Mouse (Mus musculus) cerebellum, adult 18-20 months (tissue): ENCODE data around the gene Adat3.

Source experiments
- DNase-seq, 2 experiments: peaks; one replicate each; pipeline ENCODE4 v3.0.0; 2021

Gene Adat3

GRCm38 (mm10) chr10:80602698-80603325 is at the start of gene Adat3, which contains the start of gene Scamp4:
Gene Adat3 (plus strand): TSS chr10:80602880.
Gene Scamp4 (plus strand): TSS chr10:80602872.
- peak; percentile 94 to 96 for DNase-seq

- DNase-seq = no peak
Observed at GRCm38 (mm10) chr10:80553575-80553974, 49.1 kb upstream of the Adat3 start.

- DNase-seq = no peak
Observed at GRCm38 (mm10) chr10:80553997-80554396, 48.7 kb upstream of the Adat3 start.

GRCm38 (mm10) chr10:80557346-80557965 is 45.2 kb upstream of the Adat3 start:
- peak; percentile 77 to 84 for DNase-seq

GRCm38 (mm10) chr10:80559431-80559830 is 43.2 kb upstream of the Adat3 start:
- no peak for DNase-seq

GRCm38 (mm10) chr10:80560621-80561020 is 42.1 kb upstream of the Adat3 start:
- no peak for DNase-seq

- DNase-seq = peak; percentile 94
Observed at GRCm38 (mm10) chr10:80561116-80561944, 41.4 kb upstream of the Adat3 start, which contains the start of gene Rexo1. Gene Rexo1 (minus strand): TSS chr10:80561560.

- peak; percentile 91 to 93 for DNase-seq
Observed at GRCm38 (mm10) chr10:80566375-80567092, 36.1 kb upstream of the Adat3 start.

GRCm38 (mm10) chr10:80568876-80569275 is 33.8 kb upstream of the Adat3 start:
- DNase-seq = no peak

GRCm38 (mm10) chr10:80569664-80570066 is 33.0 kb upstream of the Adat3 start:
- DNase-seq = no peak

GRCm38 (mm10) chr10:80570419-80570818 is 32.3 kb upstream of the Adat3 start:
- no peak for DNase-seq

- DNase-seq = peak; percentile 50 to 51
Observed at GRCm38 (mm10) chr10:80570871-80571836, 31.5 kb upstream of the Adat3 start.

GRCm38 (mm10) chr10:80572477-80572876 is 30.2 kb upstream of the Adat3 start:
- no peak for DNase-seq

- DNase-seq = peak in 1 of 2 experiments; percentile 9
Observed at GRCm38 (mm10) chr10:80573944-80574343, 28.7 kb upstream of the Adat3 start.

GRCm38 (mm10) chr10:80574896-80575295 is 27.8 kb upstream of the Adat3 start:
- peak in 1 of 2 experiments; percentile 14 for DNase-seq

- no peak for DNase-seq
Observed at GRCm38 (mm10) chr10:80575925-80576324, 26.8 kb upstream of the Adat3 start.

- peak; percentile 56 to 67 for DNase-seq
Observed at GRCm38 (mm10) chr10:80576351-80577194, 26.1 kb upstream of the Adat3 start.

GRCm38 (mm10) chr10:80577195-80578130 is 25.2 kb upstream of the Adat3 start, which contains the start of gene Klf16:
Gene Klf16 (minus strand): TSS chr10:80577321.
- peak; percentile 87 to 90 for DNase-seq

GRCm38 (mm10) chr10:80578131-80578750 is 24.4 kb upstream of the Adat3 start:
- peak; percentile 64 to 73 for DNase-seq
